ENCODE assay signal across 8 mouse cellular contexts in genomic region chr8:126081279-126081678, GRCm38 (mm10).
DNase-seq lines count a peak whose midpoint lies in the region; ATAC-seq and TF ChIP-seq lines count a peak whose summit lies in the region.
"Had no signal": no experiment of that assay in that cellular context is flagged by ENCODE, and none has a peak within 500 bp of the region (broad histone marks: within the 10 kb centered on the region; RNA-seq: fewer than 3 reads in every experiment).

No protein-coding gene starts in this region.

- dilution Hi-C loops in CH12.LX (cut with MboI; ENCODE audit: extremely low pct_ligation_motif_present, extremely low pct_unique_long_range_greater_than_20kb, low sequenced_read_pairs) = no loop called here

- peak; percentile 53 for TF ChIP-seq CTCF in kidney, adult 2 months (conservative IDR thresholded peaks at IDR 0.05; ENCODE audit: insufficient read depth, insufficient read length, low read depth, low read length)
- TF ChIP-seq CTCF in CH12.LX (conservative IDR thresholded peaks at IDR 0.05 in 1 of 2, IDR thresholded peaks at IDR 0.05 in 1 of 2; ENCODE audit: low read depth in 2 of 2, low read length in 2 of 2) (peak; percentile 25 to 71; a peak in 2 of 4 replicates), Patski (IDR thresholded peaks at IDR 0.05) (peak; percentile 88)

- no peak overlapping the region for H3K27ac ChIP-seq in kidney, adult 2 months (ENCODE audit: insufficient read depth, low read depth, low read length)
- no peak overlapping the region for H3K27ac ChIP-seq in CH12.LX (ENCODE audit: insufficient read depth, low read depth)
- H3K27ac ChIP-seq in forebrain, embryonic 12.5 days = no peak overlapping the region
- H3K27ac ChIP-seq: limb, embryonic 13.5 days had no signal

- CTCF ChIA-PET in Patski (lab: Charles Lee) = interaction anchor here (0.9 to 2.8 kb wide), 8 partner anchors 9 to 146 kb away, joined by 3 to 26 read pairs (median 4); partner anchors contain the start of gene Kcnk1

- H3K36me3 ChIP-seq in kidney, adult 2 months (ENCODE audit: control insufficient read depth, insufficient read depth, low read length) = no peaks in the 10 kb centered on the region
- H3K36me3 ChIP-seq in CH12.LX (replicated peaks in 1 of 2; ENCODE audit: control insufficient read depth in 1 of 2, insufficient read depth in 1 of 2, low read length in 1 of 2) = no peaks in the 10 kb centered on the region
- no peaks in the 10 kb centered on the region for H3K36me3 ChIP-seq in forebrain, embryonic 12.5 days (replicated peaks)
- H3K36me3 ChIP-seq: limb, embryonic 13.5 days had no signal

- H3K27me3 ChIP-seq in kidney, adult 2 months (replicated peaks; ENCODE audit: control insufficient read depth, insufficient read depth, low read length) = no peaks in the 10 kb centered on the region
- H3K27me3 ChIP-seq in CH12.LX (replicated peaks) (peaks cover 58% of the 10 kb centered on the region), Patski (peaks cover 24% of the 10 kb centered on the region)
- H3K27me3 ChIP-seq in forebrain, embryonic 12.5 days = no peaks in the 10 kb centered on the region
- H3K27me3 ChIP-seq: limb, embryonic 13.5 days had no signal

- TF ChIP-seq RAD21 in CH12.LX (IDR thresholded peaks at IDR 0.05; ENCODE audit: low read depth, low read length) = peak; percentile 42

- POLR2A ChIA-PET in Patski (lab: Charles Lee) = interaction anchor here (1.0 kb wide), 1 partner anchor 84 kb away, joined by 3 read pairs; no protein-coding TSS in a partner anchor

- ATAC-seq in Patski = no peak
- ATAC-seq in forebrain, embryonic 12.5 days (ENCODE audit: low FRiP score) = no peak

- in situ Hi-C loops in CH12.LX (cut with MboI; ENCODE audit: low pct_ligation_motif_present, low pct_unique_long_range_greater_than_20kb, low sequenced_read_pairs) (no loop called here), Patski (cut with MboI; ENCODE audit: low pct_unique_long_range_greater_than_20kb) (no loop called here)

- H3K9ac ChIP-seq in CH12.LX (ENCODE audit: insufficient read depth, low read depth) = no peak overlapping the region
- no peak overlapping the region for H3K9ac ChIP-seq in forebrain, embryonic 12.5 days
- H3K9ac ChIP-seq: limb, embryonic 13.5 days had no signal

- no peak for TF ChIP-seq EP300 in CH12.LX (IDR thresholded peaks at IDR 0.05; ENCODE audit: low read length)

- H3K79me2 ChIP-seq in CH12.LX (replicated peaks; ENCODE audit: control insufficient read depth, extremely low read depth, insufficient read depth, poor library complexity, severe bottlenecking) = no peaks in the 10 kb centered on the region

- no peak overlapping the region for H3K4me2 ChIP-seq in CH12.LX (ENCODE audit: insufficient read depth, low read depth, poor library complexity, severe bottlenecking)
- no peak overlapping the region for H3K4me2 ChIP-seq in forebrain, embryonic 12.5 days
- H3K4me2 ChIP-seq: limb, embryonic 13.5 days had no signal

- peak; percentile 21 for DNase-seq in kidney, adult 2 months
- DNase-seq in kidney, postnatal 14 days = no peak
- peak; percentile 16 for DNase-seq in CH12.LX (ENCODE audit: extremely low read depth)
- no peak for DNase-seq in Patski (ENCODE audit: low read depth, low spot score)
- DNase-seq in embryo, embryonic 11 days = peak; percentile 36
- DNase-seq in urinary bladder, postnatal 25 days (ENCODE audit: low spot score) = no peak

- H3K9me3 ChIP-seq in CH12.LX (replicated peaks; ENCODE audit: low read length) = no peaks in the 10 kb centered on the region
- no peaks in the 10 kb centered on the region for H3K9me3 ChIP-seq in forebrain, embryonic 12.5 days
- H3K9me3 ChIP-seq: limb, embryonic 13.5 days had no signal

- TF ChIP-seq POLR2A in kidney, adult 2 months (IDR thresholded peaks at IDR 0.05; ENCODE audit: low read depth, low read length) = no peak
- TF ChIP-seq POLR2A in CH12.LX (IDR thresholded peaks at IDR 0.05; ENCODE audit: low read depth, low read length) = no peak

- H3K4me3 ChIP-seq in kidney, adult 2 months (ENCODE audit: insufficient read depth, low read depth, low read length) = no peak overlapping the region
- H3K4me3 ChIP-seq in CH12.LX (replicated peaks in 1 of 3; ENCODE audit: low read depth in 2 of 3, low read length in 2 of 3, poor library complexity in 1 of 3) = no peak overlapping the region
- H3K4me3 ChIP-seq in forebrain, embryonic 12.5 days (replicated peaks) = no peak overlapping the region
- H3K4me3 ChIP-seq: limb, embryonic 13.5 days had no signal

- H3K4me1 ChIP-seq in kidney, adult 2 months (ENCODE audit: control insufficient read depth, insufficient read depth, low read length) = no peaks in the 10 kb centered on the region
- H3K4me1 ChIP-seq in CH12.LX (ENCODE audit: control insufficient read depth in 1 of 2, insufficient read depth in 2 of 2) = peaks cover 0 to 7% of the 10 kb centered on the region in 2 experiments; a peak in 1 of 4 replicates
- no peaks in the 10 kb centered on the region for H3K4me1 ChIP-seq in forebrain, embryonic 12.5 days
- H3K4me1 ChIP-seq: limb, embryonic 13.5 days had no signal

TF ChIP-seq in CH12.LX, 34 proteins besides CTCF, POLR2A, EP300 and RAD21:
- TF ChIP-seq SIN3A (IDR thresholded peaks at IDR 0.05; ENCODE audit: low read length) (no peak), E2F4 (IDR thresholded peaks at IDR 0.05; ENCODE audit: insufficient replicate concordance, low read depth, low read length) (no peak), CHD1 (IDR thresholded peaks at IDR 0.05; ENCODE audit: low read depth, low read length) (no peak), USF1 (IDR thresholded peaks at IDR 0.05; ENCODE audit: low read depth, low read length) (no peak), SMC3 (IDR thresholded peaks at IDR 0.05; ENCODE audit: low read depth, low read length) (peak; percentile 67), TBP (conservative IDR thresholded peaks at IDR 0.05; ENCODE audit: low read depth, low read length) (no peak)

Comparison
In these comparisons a context has a peak if more than half of its experiments do, and no peak if none do; other contexts are left out.
1. DNase-seq: peak in kidney, adult 2 months (single experiment), CH12.LX (single experiment) and embryo, embryonic 11 days (single experiment); none in kidney, postnatal 14 days (single experiment), Patski (single experiment) and urinary bladder, postnatal 25 days (single experiment).
2. Peak in every context shown above with its lines, with median percentiles within 50 percentile points of each other: CTCF ChIP-seq.